Mouse (Mus musculus) olfactory bulb, adult 2 months (tissue): Measurements from ENCODE around the gene Shld1.

ENCODE experiments used
- CTCF ChIP-seq: fragments of 200-500 bp; IDR thresholded peaks from 2 replicates; pipeline ENCODE4 v1.5.1; 2012; ENCODE audit warnings: low read depth, mild to moderate bottlenecking, low read length, moderate library complexity; ENCODE audit not compliant: insufficient read depth
- POLR2A ChIP-seq: fragments of 200-500 bp; IDR thresholded peaks from 2 replicates; pipeline ENCODE4 v1.6.1; 2012; ENCODE audit warnings: mild to moderate bottlenecking, low read depth, low read length, moderate library complexity; ENCODE audit not compliant: insufficient read depth

GRCm38 (mm10) chr2:132669091-132669490 is 17.6 kb upstream of the Shld1 start:
- TF ChIP-seq CTCF (no peak), POLR2A (no peak)
